Mouse (Mus musculus): ENCODE data around the gene Tmod2. TPM values are rescaled to one million over a fixed set of nuclear protein-coding genes. Genes with fewer than 3 reads are reported as not detected.

Tmod2 gene
- total RNA-seq, 2 experiments from 2014 or later: 31.8 to 34.9 TPM

Other genes with a start within 250 kb of the Tmod2 start
- 10 to 100 TPM; 45.4 to 46.7 TPM for gene Mapk6, start 201.3 kb downstream of the Tmod2 start, total RNA-seq (2021)
- 10 to 100 TPM; 36.0 to 37.0 TPM for gene Leo1, start 169.8 kb downstream of the Tmod2 start, total RNA-seq (2021)
- 10 to 100 TPM; 75.2 to 89.6 TPM for gene Tmod3, start 51.7 kb downstream of the Tmod2 start, total RNA-seq (2021)
- 10 to 100 TPM; 24.6 to 26.4 TPM for gene Lysmd2, start 14.4 kb upstream of the Tmod2 start, total RNA-seq (2021)
- 10 to 100 TPM; 44.2 to 45.6 TPM for gene Scg3, start 72.7 kb upstream of the Tmod2 start, total RNA-seq (2021)
- 10 to 100 TPM in 1 of 2 experiments, 1 to 10 TPM in 1; 8.3 to 12.7 TPM for gene Bmp5, start 164.0 kb upstream of the Tmod2 start, total RNA-seq (2021)

All from adrenal gland, postnatal 4 days (tissue).